Mouse (Mus musculus): Measurements from ENCODE around the gene Gm9958.

- TF ChIP-seq CTCF (IDR thresholded peaks at IDR 0.05): no peak
- TF ChIP-seq EP300 (IDR thresholded peaks at IDR 0.05): no peak
These were observed 6.7 kb downstream of the Gm9958 start for GRCm38 (mm10) chr5:90373708-90374107.

Data from lung, postnatal 0 days (tissue).